Mouse (Mus musculus): ENCODE data around the gene Gk.

Gene Gk
- long read RNA-seq, experiment 1, full-length matches to known transcripts: 3 of 3 reads
- long read RNA-seq, experiment 1, partial matches to known transcripts: 0 of 3 reads
- long read RNA-seq, experiment 1, other reads (novel, unspliced or antisense): 0 of 3 reads
- long read RNA-seq, experiment 2, full-length matches to known transcripts: 5 of 6 reads
- long read RNA-seq, experiment 2, partial matches to known transcripts: 1 of 6 reads
- long read RNA-seq, experiment 2, other reads (novel, unspliced or antisense): 0 of 6 reads

DNA sequence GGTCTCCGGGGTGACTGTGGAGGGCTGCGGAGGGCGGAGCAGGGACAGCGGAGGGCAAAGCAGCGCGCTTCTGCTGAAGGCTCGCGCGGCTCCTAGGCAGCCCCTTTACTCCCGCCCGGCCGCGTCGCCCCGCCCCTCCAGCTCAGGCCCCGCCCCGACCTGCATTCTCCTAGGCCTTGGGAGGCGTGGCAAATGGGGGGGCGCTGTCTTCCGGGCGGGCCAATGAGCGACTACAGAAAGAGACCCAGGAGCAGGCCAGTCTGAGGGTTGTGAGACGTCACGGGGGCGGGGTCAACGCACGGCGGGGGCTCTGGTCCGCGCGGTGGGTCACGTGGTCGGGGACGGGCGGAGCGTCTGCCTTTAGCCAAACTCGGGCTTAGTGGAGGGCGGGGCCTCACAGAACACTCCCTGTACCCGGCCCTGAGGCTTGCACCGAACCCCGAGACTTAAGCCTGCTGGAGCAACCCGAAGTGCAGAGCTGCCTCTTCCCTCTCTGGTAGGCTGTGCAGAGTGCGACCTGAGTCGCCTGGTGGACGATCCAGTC lies at the start of gene Gk:
TSS of gene Gk (minus strand) at position 276 of the 544 bp plus-strand sequence.
- intact Hi-C loops (cut with DNase I): loop anchor here (10.0 kb wide), 1 partner anchor 98 kb away; the partner anchor contains the start of gene 5430427O19Rik

DNA sequence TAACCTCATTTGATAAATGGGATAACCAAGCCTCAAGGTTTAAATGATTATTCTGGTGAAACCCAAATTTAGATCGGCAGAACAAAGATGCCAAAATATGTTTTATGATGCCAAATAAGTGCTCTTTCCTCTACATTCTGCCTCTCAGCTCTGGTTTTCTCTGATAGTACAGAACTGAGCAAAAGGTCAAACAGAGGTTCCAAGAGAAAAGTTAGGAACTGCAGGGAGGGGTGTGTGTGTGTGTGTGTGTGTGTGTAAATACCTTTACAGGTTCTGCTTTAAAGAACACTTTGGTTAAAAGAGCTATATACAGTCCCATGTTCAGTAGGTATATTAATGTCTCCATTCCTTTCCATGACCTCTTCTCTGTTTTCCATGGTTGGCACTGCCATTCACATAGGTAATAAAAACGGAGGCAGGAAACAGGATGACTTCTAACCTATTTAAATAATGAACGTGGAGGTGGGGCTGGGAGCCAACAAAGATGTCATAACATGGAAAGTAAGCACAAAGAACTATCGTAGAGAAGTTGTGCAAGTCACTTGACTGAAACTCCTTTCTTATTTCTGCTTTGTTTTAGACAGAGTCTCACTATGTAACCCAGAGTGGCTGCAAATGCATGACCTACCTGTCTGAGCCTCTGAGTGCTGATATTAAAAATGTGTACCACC lies 28.2 kb upstream of the Gk start:
- intact Hi-C loops (cut with DNase I): no loop called here

DNA sequence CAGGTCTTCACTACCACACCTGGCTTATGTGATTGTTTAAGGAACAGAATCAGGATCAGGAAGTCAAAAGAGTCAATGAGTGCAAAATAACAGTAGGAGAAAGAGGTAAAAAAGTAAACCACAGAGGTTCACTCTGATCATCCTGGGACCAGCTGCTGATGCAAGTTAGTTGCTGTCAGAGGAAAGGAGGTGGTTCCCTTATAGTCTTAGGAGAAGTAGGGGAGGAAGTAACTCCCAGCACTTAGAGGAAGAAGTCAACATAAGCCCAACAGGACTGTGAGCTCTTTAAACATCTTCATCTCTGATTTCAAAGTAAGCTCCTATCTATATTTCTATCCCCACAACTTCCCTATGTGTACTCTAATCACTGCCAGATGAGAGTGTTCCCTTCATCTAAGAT lies 26.4 kb upstream of the Gk start:
- intact Hi-C loops (cut with DNase I): no loop called here

DNA sequence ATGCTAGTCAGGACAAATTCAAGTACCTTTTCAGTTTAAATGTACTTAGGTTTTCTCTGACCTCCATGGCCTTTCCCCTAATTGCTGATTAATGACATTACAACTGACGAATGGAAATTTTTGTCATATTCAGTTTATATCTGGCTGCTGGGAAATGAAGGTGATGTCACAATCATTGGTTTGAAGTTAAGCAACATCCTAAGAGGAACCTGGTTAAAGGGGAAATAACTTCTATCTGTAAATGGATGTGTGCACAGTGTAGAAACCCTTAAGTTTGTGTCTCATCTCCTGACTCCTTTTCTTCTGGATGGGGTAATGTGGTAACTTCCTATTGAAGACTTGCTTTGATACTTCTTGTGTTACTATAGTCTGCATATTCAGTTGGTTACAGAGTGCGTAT lies 20.8 kb upstream of the Gk start:
- intact Hi-C loops (cut with DNase I): no loop called here

- intact Hi-C loops (cut with DNase I): loop anchor here (10.0 kb wide), 1 partner anchor 96 kb away; the partner anchor contains the start of gene 5430427O19Rik
These were observed 1.7 kb upstream of the Gk start for GRCm38 (mm10) chrX:85778346-85778745.

DNA sequence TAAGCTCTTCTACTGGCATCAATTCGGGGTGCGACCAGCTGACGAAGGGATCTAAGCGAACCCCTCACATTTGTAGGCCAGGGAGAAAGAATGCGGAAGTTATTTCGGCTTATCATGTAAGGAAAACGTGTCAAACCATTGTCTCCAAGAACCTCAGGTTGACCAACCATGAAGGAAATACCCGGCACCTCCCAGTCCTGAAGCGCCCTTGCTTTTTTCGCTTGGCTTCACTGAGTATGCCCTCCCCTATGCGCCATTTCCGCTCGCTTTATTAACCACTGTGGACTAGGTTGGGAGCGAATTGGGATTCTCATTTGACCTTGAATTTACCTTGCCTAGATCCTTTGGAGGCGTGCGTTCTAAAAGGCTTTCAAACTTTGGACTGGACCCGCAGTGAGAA lies 522 bp upstream of the Gk start:
- intact Hi-C loops (cut with DNase I): loop anchor here (10.0 kb wide), 1 partner anchor 98 kb away; the partner anchor contains the start of gene 5430427O19Rik

- intact Hi-C loops (cut with DNase I): loop anchor here (10.0 kb wide), 1 partner anchor 99 kb away; the partner anchor contains the start of gene 5430427O19Rik
These were observed 608 bp downstream of the Gk start for GRCm38 (mm10) chrX:85775879-85776543.

- intact Hi-C loops (cut with DNase I): loop anchor here (10.0 kb wide), 1 partner anchor 103 kb away; the partner anchor contains the start of gene 5430427O19Rik
These were observed 5.3 kb downstream of the Gk start for GRCm38 (mm10) chrX:85771303-85771702.

GRCm38 (mm10) chrX:85770747-85771146 lies 5.9 kb downstream of the Gk start:
- intact Hi-C loops (cut with DNase I): loop anchor here (10.0 kb wide), 1 partner anchor 104 kb away; the partner anchor contains the start of gene 5430427O19Rik

DNA sequence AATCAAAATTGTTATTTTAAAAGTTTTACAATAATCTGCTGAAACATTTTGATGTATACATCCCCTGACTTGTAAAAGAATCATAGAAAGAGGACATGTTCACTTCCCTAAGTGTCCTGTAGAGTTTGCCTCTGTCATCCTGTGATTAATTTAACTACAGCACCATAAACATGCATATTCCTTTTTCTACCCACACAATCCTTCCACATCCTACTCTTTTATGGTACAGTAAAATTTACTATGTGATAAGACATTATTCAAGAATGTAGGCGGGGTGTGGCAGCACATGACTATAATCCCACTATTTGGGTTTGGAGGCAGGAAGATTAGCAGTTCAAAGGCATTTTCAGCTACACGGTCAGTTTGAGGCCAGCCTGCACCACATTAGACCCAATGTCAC lies 8.0 kb downstream of the Gk start:
- intact Hi-C loops (cut with DNase I): no loop called here

DNA sequence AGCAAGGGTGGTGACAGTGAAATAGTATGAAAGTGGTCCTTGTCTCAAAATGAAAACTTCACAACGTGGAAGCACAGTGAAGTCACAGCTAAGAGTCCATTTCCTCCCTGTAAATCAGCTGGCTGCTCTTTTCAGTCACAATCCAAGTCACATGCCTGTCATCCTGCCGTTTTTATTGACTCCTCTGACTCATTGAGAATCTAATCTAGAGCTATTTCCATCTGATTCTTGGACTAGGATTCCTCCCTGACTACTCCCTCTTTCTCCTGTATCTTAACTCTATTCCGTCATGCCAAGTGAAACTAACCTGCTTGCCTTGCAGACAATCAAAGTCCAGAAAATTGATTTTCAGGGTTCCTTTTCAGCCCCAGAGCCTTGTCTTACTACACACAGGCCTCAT lies 20.6 kb downstream of the Gk start:
- intact Hi-C loops (cut with DNase I): no loop called here

DNA sequence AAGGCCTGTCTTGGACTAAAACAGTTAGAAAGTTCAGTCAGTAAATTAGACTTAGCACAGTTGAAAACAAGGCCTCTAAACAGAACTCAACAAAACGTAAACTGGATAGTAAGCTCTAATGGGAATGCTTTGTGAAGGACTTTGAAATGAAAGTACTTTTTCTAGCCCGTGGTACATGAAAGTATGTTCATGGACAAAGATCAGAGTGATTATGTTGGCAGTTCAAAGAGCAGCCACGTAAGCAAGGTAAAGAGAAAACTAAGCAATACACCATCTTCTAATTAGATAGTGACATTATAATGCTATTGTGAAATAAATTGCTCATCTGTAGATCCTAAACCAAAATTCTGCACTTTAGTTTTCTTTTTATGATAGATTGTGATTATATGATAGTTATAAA lies 32.8 kb downstream of the Gk start:
- intact Hi-C loops (cut with DNase I): no loop called here

DNA sequence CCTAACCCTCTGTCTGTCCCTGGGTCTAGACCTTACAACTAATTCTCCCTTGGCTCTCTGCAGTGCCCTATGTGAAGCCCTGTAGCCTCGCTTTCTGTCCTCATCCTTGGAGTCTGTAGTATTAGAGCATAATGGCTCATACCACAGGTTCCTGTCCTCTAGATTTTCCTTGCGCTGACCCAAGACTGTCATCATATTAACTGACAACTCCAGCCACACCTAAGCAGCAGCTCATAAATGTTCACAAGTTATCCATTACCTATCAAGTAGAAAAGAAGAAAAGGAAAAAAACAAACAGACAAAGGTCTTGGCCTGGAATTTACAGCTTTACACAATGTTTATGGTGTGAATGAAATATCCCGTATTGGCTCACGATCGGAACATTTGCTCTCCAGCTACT lies 43.4 kb downstream of the Gk start:
- intact Hi-C loops (cut with DNase I): no loop called here

DNA sequence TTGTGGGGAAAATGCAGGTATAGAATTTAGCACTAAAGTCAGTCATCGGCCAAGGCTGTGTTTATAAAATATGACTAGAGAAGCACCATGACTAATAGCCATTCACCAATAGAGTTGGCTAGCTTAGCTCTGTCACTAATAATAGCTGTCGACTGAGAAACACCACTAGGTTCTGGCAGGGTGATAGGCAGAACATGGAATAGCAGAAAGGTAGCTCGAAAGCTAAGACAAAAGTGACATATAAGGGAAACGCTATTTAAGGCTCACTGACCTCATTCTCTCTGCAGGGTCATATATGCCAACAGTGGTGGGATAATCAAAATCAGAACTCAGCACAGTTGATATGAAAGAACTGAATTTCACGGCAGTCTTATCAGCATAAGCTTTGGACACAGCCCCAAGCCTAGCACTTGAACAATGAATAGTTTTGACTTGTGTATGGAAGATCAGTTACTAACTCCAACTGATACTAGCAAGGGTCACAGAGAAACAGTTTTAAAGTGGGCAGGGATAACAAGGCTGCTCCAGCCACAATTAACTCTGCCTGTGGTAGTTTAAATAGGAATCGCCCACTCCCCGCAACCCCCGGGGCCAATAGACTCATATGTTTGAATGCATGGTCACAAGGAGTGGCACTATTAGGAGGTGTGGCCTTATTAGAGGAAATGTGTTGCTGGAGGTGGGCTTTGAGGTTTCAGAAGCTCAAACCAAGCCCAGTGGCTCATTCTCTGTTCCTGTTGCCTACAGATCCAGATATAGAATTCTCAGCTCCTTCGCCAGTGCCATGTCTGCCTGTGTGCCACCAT lies 45.3 kb downstream of the Gk start:
- intact Hi-C loops (cut with DNase I): no loop called here

DNA sequence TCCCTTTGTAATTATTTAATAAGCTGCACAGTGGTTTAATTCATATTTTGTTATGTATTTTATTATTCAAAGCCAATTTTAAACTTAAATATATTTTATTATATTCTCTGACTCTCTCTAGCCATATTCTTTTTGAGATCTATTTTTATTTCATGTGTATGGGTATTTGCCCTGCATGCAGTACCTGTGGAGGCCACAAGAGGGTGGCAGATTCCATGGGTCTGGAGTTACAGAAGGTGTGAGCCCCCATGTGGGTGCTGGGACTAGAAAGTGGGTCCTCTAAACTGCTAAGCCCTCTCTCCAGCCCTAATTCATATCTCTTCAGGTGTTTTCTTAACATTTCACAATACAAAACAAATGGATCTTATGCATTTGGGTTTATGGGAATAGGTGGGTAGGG lies 55.4 kb downstream of the Gk start:
- intact Hi-C loops (cut with DNase I): no loop called here

DNA sequence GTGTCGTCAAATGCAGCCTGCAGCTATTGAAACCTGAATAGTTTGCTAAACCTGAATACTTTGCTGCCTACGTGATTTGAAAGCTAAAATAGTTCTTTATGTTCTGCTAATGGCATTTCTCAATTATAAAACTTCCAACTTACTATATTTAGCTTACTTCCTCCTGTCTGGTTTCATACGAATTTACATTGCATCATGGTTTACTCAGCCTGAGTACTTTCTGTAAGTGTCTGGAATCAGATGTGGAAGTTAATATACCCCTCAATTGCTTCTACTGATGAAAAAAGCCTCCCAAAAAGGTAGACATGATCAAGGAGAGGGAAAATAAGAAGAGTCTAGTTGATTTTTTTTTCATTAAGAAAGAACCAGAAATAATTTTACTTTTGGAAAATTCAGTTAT lies 66.2 kb downstream of the Gk start:
- intact Hi-C loops (cut with DNase I): no loop called here

- intact Hi-C loops (cut with DNase I): no loop called here
These were observed 70.9 kb downstream of the Gk start for GRCm38 (mm10) chrX:85705715-85706114.

- intact Hi-C loops (cut with DNase I): no loop called here
These were observed 92.9 kb downstream of the Gk start for GRCm38 (mm10) chrX:85683723-85684122.

DNA sequence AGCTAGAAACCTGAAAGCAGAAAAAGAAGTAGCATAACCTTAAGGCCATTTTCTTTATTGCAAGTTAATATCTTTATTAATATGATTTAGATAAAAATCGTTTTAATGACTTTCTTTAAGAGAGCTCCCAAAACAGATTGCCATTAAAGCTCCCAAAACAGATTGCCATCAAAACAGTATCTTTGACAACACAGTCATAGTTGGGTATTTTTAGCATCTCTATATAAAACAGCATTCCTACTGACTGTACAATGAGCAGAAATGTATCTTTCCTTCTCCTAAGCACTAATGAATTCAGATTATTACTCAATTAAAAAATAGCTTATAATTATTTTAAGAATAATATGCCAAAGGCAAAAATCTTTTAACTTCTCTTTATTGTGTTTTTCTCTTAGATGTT lies 94.5 kb downstream of the Gk start:
- intact Hi-C loops (cut with DNase I): no loop called here

- intact Hi-C loops (cut with DNase I): loop anchor here (5.0 kb wide), 2 partner anchors 200 to 240 kb away; no protein-coding TSS in a partner anchor
These were observed 99.8 kb downstream of the Gk start for GRCm38 (mm10) chrX:85676808-85677207.
